Mouse (Mus musculus) urinary bladder, postnatal 25 days (tissue): ENCODE results near the gene Pnpla2.
"Not testable (repeated sequence)": the region's sequence is repeated elsewhere in the genome, so short reads cannot be mapped to it uniquely, and the experiment has no call there.

Experiments used
- DNase-seq: peaks from one replicate; pipeline ENCODE4 v3.0.0; 2022; ENCODE audit warnings: low spot score

The Pnpla2 gene

GRCm38 (mm10) chr7:141432186-141432611 is 22.8 kb upstream of the Pnpla2 start:
- DNase-seq = no peak

GRCm38 (mm10) chr7:141432741-141433516 is 22.1 kb upstream of the Pnpla2 start:
- no peak for DNase-seq

- DNase-seq = no peak
These were observed 21.2 kb upstream of the Pnpla2 start for GRCm38 (mm10) chr7:141433517-141434400.

GRCm38 (mm10) chr7:141434464-141434863 is 20.5 kb upstream of the Pnpla2 start:
- DNase-seq = no peak

- DNase-seq = no peak
These were observed 19.7 kb upstream of the Pnpla2 start for GRCm38 (mm10) chr7:141435129-141435855.

GRCm38 (mm10) chr7:141435856-141436522 is 19.0 kb upstream of the Pnpla2 start:
- no peak for DNase-seq

GRCm38 (mm10) chr7:141436523-141436892 is 18.5 kb upstream of the Pnpla2 start:
- DNase-seq = no peak

- DNase-seq = peak; percentile 81
These were observed 17.5 kb upstream of the Pnpla2 start, which contains the start of gene Slc25a22 for GRCm38 (mm10) chr7:141437178-141438120. Gene Slc25a22 (minus strand): TSS chr7:141437892.

- no peak for DNase-seq
These were observed 16.6 kb upstream of the Pnpla2 start for GRCm38 (mm10) chr7:141438201-141438968.

- no peak for DNase-seq
These were observed 15.8 kb upstream of the Pnpla2 start for GRCm38 (mm10) chr7:141439140-141439679.

- no peak for DNase-seq
These were observed 15.2 kb upstream of the Pnpla2 start for GRCm38 (mm10) chr7:141439811-141440210.

- no peak for DNase-seq
These were observed 14.4 kb upstream of the Pnpla2 start for GRCm38 (mm10) chr7:141440613-141441012.

- no peak for DNase-seq
These were observed 13.5 kb upstream of the Pnpla2 start for GRCm38 (mm10) chr7:141441460-141441859.

GRCm38 (mm10) chr7:141442199-141442598 is 12.8 kb upstream of the Pnpla2 start:
- no peak for DNase-seq

- no peak for DNase-seq
These were observed 11.7 kb upstream of the Pnpla2 start for GRCm38 (mm10) chr7:141443081-141443821.

- DNase-seq = peak; percentile 67
These were observed 11.2 kb upstream of the Pnpla2 start, which contains the start of gene Pidd1 for GRCm38 (mm10) chr7:141443828-141444237. Gene Pidd1 (minus strand): TSS chr7:141444025.

- DNase-seq = not testable (repeated sequence)
These were observed 8.6 kb upstream of the Pnpla2 start for GRCm38 (mm10) chr7:141446374-141446773.

- DNase-seq = peak; percentile 89
These were observed 7.6 kb upstream of the Pnpla2 start, which contains the start of gene Rplp2 for GRCm38 (mm10) chr7:141447110-141447991. Gene Rplp2 (plus strand): TSS chr7:141447370.
